Mouse (Mus musculus) limb, embryonic 15.5 days (tissue): ENCODE results near the gene Gm45902. TPM values are rescaled to one million over a fixed set of nuclear protein-coding genes. Genes with fewer than 3 reads are reported as not detected.

Experiments used
- ATAC-seq: fragments of 200-750 bp; cut with Nextera tagmentation; 2 replicates; pipeline ENCODE4 v1.8.0; 2017; ENCODE audit warnings: low read depth, moderate TSS enrichment; ENCODE audit not compliant: insufficient number of reproducible peaks, low FRiP score, low TSS enrichment
- H3K27ac ChIP-seq: fragments of 300-500 bp; sonication (generic); 2 replicates; pipeline ENCODE4 v1.5.1; 2015; ENCODE audit warnings: moderate library complexity, mild to moderate bottlenecking, inconsistent platforms
- H3K27me3 ChIP-seq: fragments of 300-500 bp; sonication (generic); 2 replicates; pipeline ENCODE4 v1.6.1; 2015; ENCODE audit warnings: inconsistent platforms
- H3K36me3 ChIP-seq: fragments of 300-500 bp; sonication (generic); 2 replicates; pipeline ENCODE4 v1.6.1; 2015; ENCODE audit warnings: inconsistent platforms
- H3K4me1 ChIP-seq: fragments of 300-500 bp; sonication (generic); 2 replicates; pipeline ENCODE4 v1.6.1; 2015; ENCODE audit warnings: inconsistent platforms
- H3K4me2 ChIP-seq: fragments of 300-500 bp; sonication (generic); 2 replicates; pipeline ENCODE4 v1.6.1; 2015; ENCODE audit warnings: mild to moderate bottlenecking, inconsistent platforms
- H3K4me3 ChIP-seq: fragments of 300-500 bp; sonication (generic); 2 replicates; pipeline ENCODE4 v1.5.1; 2015; ENCODE audit warnings: mild to moderate bottlenecking, inconsistent platforms
- H3K9ac ChIP-seq: fragments of 300-500 bp; sonication (generic); 2 replicates; pipeline ENCODE4 v1.6.1; 2015; ENCODE audit warnings: inconsistent platforms
- H3K9me3 ChIP-seq: fragments of 300-500 bp; sonication (generic); 2 replicates; pipeline ENCODE4 v1.6.1; 2016; ENCODE audit warnings: inconsistent platforms
- WGBS: fragments of 180-500 bp; shearing (Covaris S2); methylation state at CpG from one replicate; pipeline ENCODE4 v1.1.7; 2015; 5-methylcytosine and 5-hydroxymethylcytosine counted together
- polyA plus RNA-seq: library from polyadenylated mRNA; unstranded; fragments of >200 nt; fragmentation: Nextera tagmentation; extraction: Ambion mirVana; gene quantifications from 2 replicates; pipeline ENCODE4 v1.2.1, GENCODE M21; 2015

Gm45902 gene
- polyA plus RNA-seq, 1 experiment from 2014 or later, result 3.4 TPM

DNA sequence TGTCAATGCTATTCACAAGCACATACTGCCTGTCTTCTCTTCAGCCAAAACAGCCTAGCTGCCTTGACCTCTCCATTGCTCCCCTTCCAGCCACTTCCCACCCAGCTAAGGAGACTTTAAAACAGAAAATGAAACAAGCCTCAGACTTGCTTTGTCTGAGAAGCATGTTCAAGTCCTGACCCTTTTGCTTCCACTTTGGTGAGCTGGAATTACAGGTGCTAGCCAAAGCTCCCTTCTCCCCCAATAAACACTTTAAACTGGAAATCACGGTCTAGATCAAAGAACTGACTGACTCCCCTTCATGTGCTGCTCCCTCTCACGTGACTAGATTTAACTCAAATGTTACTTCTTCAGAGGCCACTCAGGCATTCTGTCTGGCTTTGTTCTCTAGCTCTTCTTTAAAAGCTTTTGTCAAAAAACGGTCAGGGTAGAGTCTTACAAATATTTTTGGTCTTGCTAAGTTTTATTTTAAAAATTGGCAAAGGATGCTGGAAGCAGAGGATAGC, 36.8 kb downstream of the Gm45902 start:
- no peak for ATAC-seq
- Histone ChIP-seq H3K27ac (no peak overlapping the region), H3K4me3 (peak overlapping the region; percentile 99), H3K4me1 (peaks cover 11% of the 10 kb centered on the region), H3K9ac (no peak overlapping the region), H3K4me2 (peak overlapping the region; percentile 53; the same call in 1 of the 2 replicates), H3K9me3 (no peaks in the 10 kb centered on the region), H3K36me3 (no peaks in the 10 kb centered on the region), H3K27me3 (no peaks in the 10 kb centered on the region)
- WGBS, result 44% methylated on average over 3 of the region's 3 CpGs

GRCm38 (mm10) chr2:3474861-3475283, 37.7 kb downstream of the Gm45902 start, which contains the start of gene Suv39h2:
Gene Suv39h2 (minus strand): TSS chr2:3475031.
- H3K4me1 ChIP-seq, result peaks cover 11% of the 10 kb centered on the region
- H3K36me3 ChIP-seq, result 0 out of 2 replicates have a peak, but pooled peaks cover 7% of the 10 kb centered on the region
- ATAC-seq, result peak; percentile 98
- H3K9ac ChIP-seq, result peak within 1 kb of the TSS; percentile 73
- H3K4me3 ChIP-seq, result peak within 1 kb of the TSS; percentile 99
- no peaks in the 10 kb centered on the region for H3K27me3 ChIP-seq
- H3K9me3 ChIP-seq, result no peaks in the 10 kb centered on the region
- peak within 1 kb of the TSS; percentile 91 for H3K27ac ChIP-seq
- WGBS, result under 1% methylated on average over 42 of the region's 42 CpGs
- peak within 1 kb of the TSS; percentile 74 for H3K4me2 ChIP-seq

- peak overlapping the region; percentile 74 for H3K4me2 ChIP-seq
- peaks cover 11% of the 10 kb centered on the region for H3K4me1 ChIP-seq
- no peaks in the 10 kb centered on the region for H3K27me3 ChIP-seq
- H3K36me3 ChIP-seq, result 0 out of 2 replicates have a peak, but pooled peaks cover 8% of the 10 kb centered on the region
- H3K9me3 ChIP-seq, result no peaks in the 10 kb centered on the region
- peak; percentile 75 for ATAC-seq
- H3K4me3 ChIP-seq, result peak overlapping the region; percentile 99
- peak overlapping the region; percentile 91 for H3K27ac ChIP-seq
- WGBS, result 1% methylated on average over 45 of the region's 46 CpGs
- peak overlapping the region; percentile 73 for H3K9ac ChIP-seq
These were observed 38.2 kb downstream of the Gm45902 start for GRCm38 (mm10) chr2:3474361-3474805.

- WGBS, result under 1% methylated on average over 12 of the region's 12 CpGs
- Histone ChIP-seq H3K9ac (peak overlapping the region; percentile 73), H3K9me3 (no peaks in the 10 kb centered on the region), H3K4me2 (peak overlapping the region; percentile 74), H3K4me1 (peaks cover 11% of the 10 kb centered on the region), H3K4me3 (peak overlapping the region; percentile 99), H3K27me3 (no peaks in the 10 kb centered on the region), H3K36me3 (0 out of 2 replicates have a peak, but pooled peaks cover 8% of the 10 kb centered on the region), H3K27ac (peak overlapping the region; percentile 91)
- ATAC-seq, result no peak
These were observed 38.7 kb downstream of the Gm45902 start for GRCm38 (mm10) chr2:3473891-3474290.

DNA sequence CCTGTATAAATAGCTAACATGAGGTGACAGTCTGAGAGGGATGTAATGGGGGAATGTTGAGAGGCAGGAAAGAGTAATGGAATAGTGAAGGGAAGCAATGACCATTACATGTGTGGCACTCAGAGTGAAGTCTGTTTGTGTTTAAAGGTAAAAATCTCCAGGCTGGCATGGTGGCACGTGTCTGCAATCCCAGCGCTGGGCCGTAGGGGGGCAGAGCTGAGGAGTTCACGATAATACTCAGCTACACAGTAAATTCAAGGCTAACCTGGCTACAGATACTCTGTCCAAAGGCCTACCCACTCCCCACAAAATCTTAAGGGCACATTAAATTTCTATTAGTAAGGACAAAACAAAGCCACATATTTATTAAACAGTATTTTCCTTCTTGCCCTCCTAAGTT, 56.0 kb downstream of the Gm45902 start:
- Histone ChIP-seq H3K4me2 (no peak overlapping the region), H3K9ac (no peak overlapping the region), H3K4me1 (no peaks in the 10 kb centered on the region), H3K27ac (no peak overlapping the region), H3K27me3 (no peaks in the 10 kb centered on the region), H3K9me3 (no peaks in the 10 kb centered on the region), H3K36me3 (peaks cover 34% of the 10 kb centered on the region), H3K4me3 (no peak overlapping the region)
- WGBS, result 83% methylated on average over 4 of the region's 4 CpGs
- no peak for ATAC-seq

Other genes with a start within 250 kb of the Gm45902 start
- 34.1 and 36.6 TPM in 2 replicates for gene Nmt2, start 228.6 kb downstream of the Gm45902 start, polyA plus RNA-seq
- 20.2 and 20.7 TPM in 2 replicates for gene Rpp38, start 180.1 kb downstream of the Gm45902 start, polyA plus RNA-seq
- gene Acbd7, start 176.6 kb downstream of the Gm45902 start, polyA plus RNA-seq, result 0.61 and 1.2 TPM in 2 replicates
- 0.31 and 0.55 TPM in 2 replicates for gene Olah, start 115.6 kb downstream of the Gm45902 start, polyA plus RNA-seq
- not detected in 2 replicates for gene Meig1, start 90.1 kb downstream of the Gm45902 start, polyA plus RNA-seq
- 7.5 and 8.5 TPM in 2 replicates for gene Dclre1c, start 88.7 kb downstream of the Gm45902 start, polyA plus RNA-seq
- 8.9 and 12.5 TPM in 2 replicates for gene Suv39h2, start 37.8 kb downstream of the Gm45902 start, polyA plus RNA-seq
- gene Hspa14, start within 50 bp of the Gm45902 start, polyA plus RNA-seq, result 87.9 and 89.1 TPM in 2 replicates
- gene Cdnf, start 240 bp upstream of the Gm45902 start, polyA plus RNA-seq, result 0.21 and 0.23 TPM in 2 replicates
- gene Fam107b, start 57.7 kb upstream of the Gm45902 start, polyA plus RNA-seq, result 38.1 and 38.3 TPM in 2 replicates